Mouse (Mus musculus): ENCODE data around the gene H3f3a. TPM values are rescaled to one million over a fixed set of nuclear protein-coding genes. Genes with fewer than 3 reads are reported as not detected.

H3f3a gene
- total RNA-seq, 2 experiments from 2014 or later, result 316 to 322 TPM

GRCm38 (mm10) chr1:180783580-180783928 is 30.2 kb downstream of the H3f3a start:
- DNase-seq (ENCODE audit: low spot score in 2 of 2), result no peak

- no peak for DNase-seq (ENCODE audit: low spot score in 2 of 2)
Observed at GRCm38 (mm10) chr1:180782906-180783579, 30.7 kb downstream of the H3f3a start.

DNA sequence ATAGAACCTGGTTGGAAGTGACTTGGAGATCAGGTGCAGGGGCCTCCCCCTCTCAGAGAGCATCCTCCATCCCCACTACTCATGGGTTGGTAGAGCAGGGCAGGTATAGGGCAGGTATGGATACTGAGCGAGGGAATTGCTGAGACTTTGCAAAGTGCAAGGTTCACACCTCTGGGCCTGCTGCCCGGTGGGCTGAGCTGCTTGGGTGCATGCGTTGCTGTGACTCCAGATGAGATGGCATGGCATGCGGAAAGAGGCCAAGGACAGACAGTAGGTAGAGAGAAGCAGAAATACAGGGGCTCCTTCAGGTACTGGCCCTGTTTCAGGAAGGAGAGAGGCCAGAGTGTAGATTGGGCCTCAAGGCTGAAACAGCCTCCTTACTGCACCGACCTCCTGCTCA is 32.5 kb downstream of the H3f3a start:
- DNase-seq (ENCODE audit: low spot score in 2 of 2), result no peak

- no peak for DNase-seq (ENCODE audit: low spot score in 2 of 2)
Observed at GRCm38 (mm10) chr1:180780291-180780690, 33.5 kb downstream of the H3f3a start.

- DNase-seq (ENCODE audit: low spot score in 2 of 2), result no peak
Observed at GRCm38 (mm10) chr1:180778941-180779340, 34.8 kb downstream of the H3f3a start.

- DNase-seq (ENCODE audit: low spot score in 2 of 2), result no peak
Observed at GRCm38 (mm10) chr1:180778403-180778754, 35.4 kb downstream of the H3f3a start.

DNA sequence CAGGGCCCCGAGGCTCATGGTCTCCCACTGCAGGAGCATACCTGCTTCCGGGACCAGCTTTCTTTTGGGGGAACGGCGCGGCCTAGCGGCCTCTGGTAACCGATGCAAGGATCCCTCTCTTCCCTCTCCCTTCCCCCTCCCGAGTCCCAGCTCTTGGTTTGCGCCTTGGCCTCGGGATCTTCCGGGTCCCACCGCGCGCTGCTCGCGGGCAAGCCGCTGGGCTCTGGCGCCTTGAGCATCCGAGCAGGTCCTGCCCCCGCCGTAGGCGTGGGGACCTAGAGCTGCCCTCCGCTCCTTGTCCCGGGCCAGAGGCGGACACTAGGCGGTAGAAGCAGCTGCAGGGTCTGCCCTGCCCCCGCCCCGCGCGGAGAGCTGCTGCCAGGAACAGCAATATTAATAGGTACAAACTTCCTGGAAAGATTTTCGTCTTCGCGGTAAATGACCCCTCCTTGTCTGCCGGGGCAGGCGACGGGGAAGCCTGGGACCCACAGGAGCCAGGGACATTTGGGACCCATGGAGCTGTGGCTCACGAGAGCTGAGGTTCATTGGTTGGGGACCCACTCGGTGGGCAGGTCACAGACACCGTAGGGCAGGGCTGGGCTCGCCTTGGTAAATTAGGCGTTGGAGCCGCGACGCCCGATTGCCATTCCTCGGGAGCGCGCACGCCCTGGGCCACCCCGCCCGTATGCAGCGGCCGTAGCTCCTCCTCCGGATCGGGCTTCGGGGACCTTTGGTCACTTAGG is 35.9 kb downstream of the H3f3a start:
- DNase-seq (ENCODE audit: low spot score in 2 of 2), result peak; percentile 75 to 84

- no peak for DNase-seq (ENCODE audit: low spot score in 2 of 2)
Observed at GRCm38 (mm10) chr1:180777289-180777659, 36.5 kb downstream of the H3f3a start.

GRCm38 (mm10) chr1:180776494-180776893 is 37.2 kb downstream of the H3f3a start:
- DNase-seq (ENCODE audit: low spot score in 2 of 2), result no peak

GRCm38 (mm10) chr1:180775849-180776493 is 37.8 kb downstream of the H3f3a start:
- DNase-seq (ENCODE audit: low spot score in 2 of 2), result no peak

GRCm38 (mm10) chr1:180775317-180775716 is 38.4 kb downstream of the H3f3a start:
- no peak for DNase-seq (ENCODE audit: low spot score in 2 of 2)

DNA sequence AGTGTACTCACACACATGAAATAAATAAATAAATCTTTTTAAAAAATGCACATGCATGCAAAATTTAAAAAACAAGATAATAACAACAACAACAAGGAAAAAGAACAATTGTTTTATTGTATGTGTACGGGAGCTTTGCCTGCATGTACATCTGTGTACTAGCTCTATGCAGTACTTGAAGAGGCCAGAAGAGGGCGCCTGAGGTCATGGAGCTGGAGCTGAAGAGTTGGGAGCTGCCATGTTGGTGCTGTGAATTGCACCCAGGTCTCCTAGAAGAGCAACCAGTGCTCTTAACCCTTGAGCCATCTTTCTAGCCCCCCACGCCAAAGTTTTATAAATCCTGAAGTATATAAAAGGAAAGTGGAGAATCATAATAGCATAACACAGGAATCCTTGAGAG is 39.1 kb downstream of the H3f3a start:
- DNase-seq (ENCODE audit: low spot score in 2 of 2), result no peak

GRCm38 (mm10) chr1:180772291-180772690 is 41.5 kb downstream of the H3f3a start:
- no peak for DNase-seq (ENCODE audit: low spot score in 2 of 2)

GRCm38 (mm10) chr1:180771722-180772121 is 42.0 kb downstream of the H3f3a start:
- no peak for DNase-seq (ENCODE audit: low spot score in 2 of 2)

- no peak for DNase-seq (ENCODE audit: low spot score in 2 of 2)
Observed at GRCm38 (mm10) chr1:180771306-180771705, 42.4 kb downstream of the H3f3a start.

DNA sequence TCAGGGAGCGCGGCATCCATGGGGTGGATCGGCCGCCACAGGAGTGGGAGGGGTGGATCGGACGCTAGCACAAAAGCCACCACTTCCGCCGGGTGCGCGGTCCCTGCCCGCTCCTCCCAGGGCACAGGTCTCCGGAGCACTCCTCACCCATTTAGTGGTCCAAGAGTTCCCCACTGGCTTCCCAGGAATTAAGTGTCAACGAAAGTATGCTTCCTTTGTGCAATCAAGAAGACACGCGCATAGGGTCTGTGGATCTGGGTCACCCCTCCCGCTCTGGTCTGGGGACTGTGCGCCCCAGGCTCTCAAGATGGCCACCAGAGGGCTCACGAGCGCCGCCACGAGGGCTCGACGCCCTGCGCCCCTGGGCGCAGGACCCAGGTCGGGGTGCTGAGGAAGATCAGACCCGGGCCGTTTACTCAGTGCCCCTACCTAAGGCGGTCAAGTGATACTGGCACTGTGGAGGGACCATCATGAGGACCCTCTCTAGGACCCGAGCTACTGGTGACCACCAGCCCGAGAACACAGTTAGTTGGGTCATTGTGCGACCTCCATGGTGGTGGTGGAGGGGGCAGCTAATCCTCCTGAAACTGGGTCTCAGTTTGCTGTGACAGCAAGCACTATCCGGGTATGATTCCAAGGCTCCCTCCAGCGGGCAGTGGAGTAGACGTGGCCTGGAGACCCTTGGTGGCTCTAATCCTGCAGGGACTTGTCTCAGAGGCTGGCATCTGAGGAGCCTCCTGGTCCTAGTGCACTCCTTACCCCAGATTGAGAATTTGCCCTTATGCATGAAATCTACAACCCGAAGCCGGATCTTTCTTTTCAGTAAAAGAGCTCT is 45.2 kb downstream of the H3f3a start:
- peak in 1 of 2 experiments; percentile 62 for DNase-seq (ENCODE audit: low spot score in 2 of 2)

GRCm38 (mm10) chr1:180767541-180768333 is 46.0 kb downstream of the H3f3a start:
- DNase-seq (ENCODE audit: low spot score in 2 of 2), result no peak

DNA sequence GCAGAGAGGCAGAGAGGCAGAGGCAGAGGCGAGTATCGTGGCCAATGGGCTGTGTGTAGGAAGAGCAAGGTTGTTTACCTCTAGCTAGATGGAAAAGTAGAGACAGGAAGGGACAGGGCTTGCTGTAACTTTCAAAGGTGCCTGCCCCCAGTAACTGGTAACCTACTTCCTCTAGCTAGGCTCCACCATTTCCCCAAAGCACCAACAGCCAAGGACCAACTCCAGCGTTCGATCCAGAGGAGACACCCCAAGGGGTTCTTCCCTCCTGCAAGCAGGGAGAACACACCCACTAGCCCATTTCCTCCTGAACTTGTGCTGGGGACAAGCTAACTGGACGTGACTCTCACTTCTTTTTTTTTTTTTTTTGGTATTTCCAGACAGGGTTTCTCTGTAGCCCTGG is 47.2 kb downstream of the H3f3a start:
- no peak for DNase-seq (ENCODE audit: low spot score in 2 of 2)

- DNase-seq (ENCODE audit: low spot score in 2 of 2), result no peak
Observed at GRCm38 (mm10) chr1:180765393-180765792, 48.4 kb downstream of the H3f3a start.

DNA sequence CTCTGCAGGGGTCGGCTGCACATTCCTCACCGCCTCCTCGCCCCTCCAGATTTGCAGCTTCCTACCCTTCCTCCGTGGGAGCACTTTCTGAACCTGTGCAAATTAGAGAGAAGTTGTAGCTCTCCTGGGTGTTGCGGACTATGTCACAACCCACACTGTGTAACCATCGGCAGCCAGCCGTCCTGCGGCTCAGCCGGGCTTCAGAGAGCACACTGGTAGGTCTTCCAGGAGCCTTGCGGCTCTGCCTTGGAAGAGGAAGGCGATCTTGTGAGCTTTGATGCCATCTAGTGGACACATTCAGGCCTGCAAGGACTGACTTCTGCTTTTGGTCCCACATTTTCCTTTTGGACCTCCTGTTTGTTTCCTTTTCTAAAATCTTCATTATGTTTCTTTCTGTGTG is 49.9 kb downstream of the H3f3a start:
- peak; percentile 69 to 92 for DNase-seq (ENCODE audit: low spot score in 2 of 2)

DNA sequence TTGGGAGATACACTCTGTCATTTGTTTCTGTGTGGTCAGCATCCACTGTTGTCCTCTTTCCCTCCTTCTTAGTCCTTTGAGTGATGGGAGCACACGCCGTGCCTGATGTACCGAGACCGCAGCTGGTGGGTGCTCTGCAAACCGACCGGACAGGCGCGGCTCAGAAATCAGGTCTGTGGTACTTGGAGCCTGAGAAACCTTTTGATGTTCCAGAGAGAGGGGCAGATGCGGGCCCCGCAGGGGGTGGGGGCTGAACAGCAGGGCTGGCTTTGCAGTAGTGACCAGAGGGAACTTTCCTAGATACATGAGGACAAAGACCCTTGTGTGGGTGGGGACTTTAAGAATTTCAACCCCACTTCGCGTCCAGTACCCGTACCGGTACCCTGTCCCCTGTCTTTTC is 50.4 kb downstream of the H3f3a start:
- no peak for DNase-seq (ENCODE audit: low spot score in 2 of 2)

Data from layer of hippocampus, adult 18-20 months (tissue).